ENCODE assay signal across 1 mouse cellular context in the genomic region with DNA sequence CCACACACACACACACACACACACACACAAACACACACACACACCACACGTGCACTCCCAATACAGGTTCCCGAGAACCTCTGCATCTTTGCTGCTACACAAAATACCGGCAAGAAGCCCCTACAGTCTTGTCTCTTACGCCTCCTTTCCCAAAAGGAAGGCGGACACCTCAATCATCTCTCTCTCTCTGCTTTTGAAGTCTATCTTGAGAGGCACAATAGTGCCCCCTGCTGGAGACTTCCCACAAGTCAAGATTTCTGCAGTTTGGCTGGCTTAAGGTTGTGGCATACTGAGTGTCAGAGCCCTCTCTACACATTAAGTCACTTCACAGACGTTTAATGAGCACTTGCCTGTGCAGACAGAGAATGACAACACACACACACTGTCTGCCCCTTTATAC.
TF ChIP-seq lines count a peak whose summit lies in the region.

No protein-coding gene starts in this region.

TF ChIP-seq in MEL, 35 proteins besides CTCF, POLR2A, EP300 and RAD21 (continued from another document):
- no peak for TF ChIP-seq KAT2A (conservative IDR thresholded peaks at IDR 0.05; ENCODE audit: low read depth, low read length)
TF ChIP-seq in MEL: peak in this region for 6.
